Mouse (Mus musculus) left cerebral cortex, postnatal 36 days (tissue): ENCODE data around the gene Itgb3bp. TPM values are rescaled to one million over a fixed set of nuclear protein-coding genes. Genes with fewer than 3 reads are reported as not detected.

ENCODE experiments used
- DNase-seq, 2 experiments: peaks; one replicate each; pipeline ENCODE4 v3.0.0; 2021 to 2022; ENCODE audit warnings: low spot score in 2 of 2, mixed read lengths in 1 of 2
- intact Hi-C: fragments of 180-260 bp; cut with DNase I; formaldehyde crosslinking; loops from one replicate; pipeline ENCODE4 v1.15.1; 2025
- total RNA-seq, 2 experiments: library from RNA; stranded (reverse); gene quantifications; 2 replicates each; pipeline ENCODE4 v1.2.3; 2021

Gene Itgb3bp
- total RNA-seq, result 1 to 10 TPM; 4.7 to 5.9 TPM

DNA sequence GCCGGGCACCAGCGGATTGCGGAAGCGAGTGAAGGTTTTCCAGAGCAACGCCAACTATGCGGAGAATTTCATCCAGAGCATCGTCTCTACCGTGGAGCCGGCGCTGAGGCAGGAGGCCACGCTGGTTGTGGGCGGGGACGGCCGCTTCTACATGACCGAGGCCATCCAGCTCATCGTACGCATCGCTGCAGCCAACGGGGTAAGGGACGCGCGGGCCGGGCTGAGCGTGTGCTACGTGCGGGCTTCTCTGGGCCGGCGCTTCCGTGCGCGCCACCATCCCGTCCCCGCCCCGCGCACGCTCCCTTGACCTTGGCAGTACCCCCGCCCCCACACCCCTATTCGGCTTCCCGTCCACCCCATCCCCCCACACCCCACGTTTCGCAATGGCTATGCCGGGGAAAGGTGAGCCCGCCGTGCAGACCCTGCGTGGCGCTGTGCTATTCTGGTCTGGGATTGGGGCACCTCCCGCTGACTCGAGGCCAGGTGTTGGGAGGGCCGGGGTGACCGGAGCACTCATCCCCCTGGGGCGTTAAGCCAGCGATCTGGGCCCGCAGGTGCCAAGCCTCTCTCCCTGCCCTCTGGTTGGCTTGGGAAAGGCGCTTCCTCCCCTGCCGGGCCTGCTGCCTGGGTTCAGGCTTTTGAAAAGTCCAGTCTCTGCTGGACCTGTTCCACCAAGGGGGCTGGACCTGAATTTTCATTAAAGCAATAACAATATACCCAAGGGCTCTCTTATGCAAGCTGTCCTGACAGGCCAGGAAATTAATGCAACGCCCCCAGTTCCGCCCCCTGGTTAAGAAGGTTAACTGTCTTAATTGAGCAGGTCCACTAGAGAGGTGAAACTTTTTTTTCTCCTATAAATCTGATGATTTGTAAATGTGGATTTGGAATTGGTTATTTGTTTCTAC, at the start of gene Itgb3bp:
Itgb3bp (minus strand) TSS at position 201 of the 905 bp plus-strand sequence.
- DNase-seq, result peak; percentile 81
- intact Hi-C loops, result no loop called here

DNA sequence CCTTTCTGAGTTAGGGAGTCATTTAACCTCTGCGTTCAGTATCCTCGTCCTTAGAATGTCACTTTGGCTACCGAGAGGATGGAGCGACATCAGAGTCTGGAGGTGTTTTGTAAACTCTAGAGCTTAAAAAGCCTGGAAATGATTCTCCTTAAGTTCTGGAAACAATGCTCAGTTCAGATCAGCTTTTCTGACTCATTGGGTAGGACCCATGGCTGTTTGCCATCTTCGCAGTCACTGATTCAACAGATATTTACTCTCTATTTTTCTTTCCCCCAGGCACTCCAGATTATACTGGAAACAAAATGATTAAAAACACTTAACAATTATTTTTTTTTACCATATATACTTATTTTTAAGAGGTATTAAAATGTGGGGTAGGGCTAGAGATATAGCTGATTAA, 49.7 kb upstream of the Itgb3bp start:
- no peak for DNase-seq
- intact Hi-C loops, result no loop called here

DNA sequence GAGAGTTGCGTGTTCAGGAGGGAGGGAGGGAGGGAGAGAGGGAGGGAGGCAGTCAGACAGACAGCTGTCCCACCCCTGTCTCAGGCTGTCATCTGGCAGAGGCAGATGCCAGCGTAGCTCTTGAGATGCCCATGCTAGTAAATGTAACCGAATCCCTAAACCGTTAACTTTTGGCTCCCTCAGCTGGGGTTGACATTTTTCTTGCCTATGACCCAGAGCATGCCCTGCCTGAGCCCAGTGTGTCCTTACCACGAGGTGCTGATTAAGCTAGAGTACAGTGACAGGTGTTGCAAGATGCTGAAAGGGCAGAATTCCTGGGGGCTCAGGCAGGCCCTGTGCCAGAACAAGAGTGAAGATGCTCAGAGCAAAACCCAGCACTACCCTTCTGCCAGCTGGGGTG, 44.8 kb upstream of the Itgb3bp start:
- intact Hi-C loops, result no loop called here
- DNase-seq, result no peak

DNA sequence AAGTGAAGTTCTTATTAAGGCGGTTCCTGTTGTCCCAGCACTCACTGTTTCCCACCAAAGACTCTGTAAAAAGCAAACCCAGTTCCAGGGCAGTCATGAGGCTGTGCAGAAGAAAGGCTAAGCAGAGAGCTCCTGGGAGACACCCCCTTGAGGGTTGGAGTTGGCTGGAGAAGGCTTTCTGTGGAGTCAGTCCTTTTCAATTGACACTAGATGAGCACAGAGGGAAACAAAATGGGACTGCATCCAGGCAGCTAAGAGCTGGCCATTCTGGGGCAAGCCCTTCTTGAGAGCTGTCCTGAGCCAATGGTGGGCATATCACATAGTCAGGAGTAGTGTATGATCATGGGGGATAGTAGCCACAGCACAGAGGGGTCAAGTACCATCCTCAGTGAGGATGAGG, 44.3 kb upstream of the Itgb3bp start:
- no peak for DNase-seq
- intact Hi-C loops, result no loop called here

DNA sequence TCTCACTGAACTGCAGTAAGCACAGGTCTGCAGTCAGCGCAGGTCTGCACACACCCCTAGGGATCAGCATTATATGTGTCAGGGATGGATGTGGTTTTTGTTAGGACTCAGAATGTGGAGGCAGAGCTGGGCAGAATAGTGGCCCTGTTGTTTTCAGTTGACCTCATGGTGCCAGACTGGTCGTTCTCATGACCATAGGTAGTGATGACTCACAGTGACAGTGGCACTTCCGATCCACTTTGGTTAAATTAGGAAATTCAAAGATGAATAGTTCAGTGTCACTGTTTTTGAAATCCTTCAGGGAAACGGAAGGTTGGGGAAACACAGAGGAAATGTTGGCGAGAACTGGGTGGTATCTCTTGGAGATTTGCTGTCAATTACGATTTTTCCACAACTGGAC, 43.3 kb upstream of the Itgb3bp start:
- intact Hi-C loops, result no loop called here
- no peak for DNase-seq

DNA sequence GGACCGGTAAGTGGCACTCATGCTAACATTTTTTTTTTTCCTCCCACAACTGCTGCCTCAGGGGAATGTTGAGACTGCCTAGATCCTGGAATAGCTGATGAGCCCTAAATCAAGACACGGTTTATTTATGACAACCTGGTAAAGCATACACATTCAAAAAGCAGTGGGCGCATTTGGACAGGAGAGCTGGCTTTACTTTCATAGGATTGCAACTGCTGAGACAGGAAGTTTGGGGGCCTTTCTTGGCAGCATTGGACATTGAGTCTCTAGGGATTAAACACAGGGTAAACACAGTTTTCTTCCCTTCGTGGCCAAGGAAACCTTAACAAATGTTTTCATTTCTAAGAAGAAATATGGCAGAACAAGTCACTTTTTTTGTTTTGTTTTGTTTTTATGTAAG, 40.5 kb upstream of the Itgb3bp start:
- DNase-seq, result no peak
- intact Hi-C loops, result no loop called here

DNA sequence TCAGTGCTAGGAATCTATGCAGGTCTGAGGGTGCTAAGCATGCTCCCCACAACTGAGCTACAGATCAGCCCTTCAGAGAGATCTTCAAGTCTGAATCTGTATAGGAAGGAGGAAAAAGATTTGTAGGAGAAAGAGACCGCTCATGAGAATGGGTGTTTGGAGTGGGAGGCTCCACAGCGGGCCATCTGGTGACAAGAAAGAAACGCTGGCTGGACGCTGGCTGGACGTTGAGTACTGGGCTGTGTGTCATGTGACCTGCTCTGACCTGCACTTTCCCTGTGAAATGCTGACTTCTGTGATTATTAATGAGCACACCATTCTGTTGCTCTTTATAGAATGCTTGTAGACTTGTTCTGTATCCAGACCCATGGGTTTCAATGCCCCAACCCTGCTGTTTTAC, 39.7 kb upstream of the Itgb3bp start:
- DNase-seq, result peak; percentile 16 to 25
- intact Hi-C loops, result no loop called here

DNA sequence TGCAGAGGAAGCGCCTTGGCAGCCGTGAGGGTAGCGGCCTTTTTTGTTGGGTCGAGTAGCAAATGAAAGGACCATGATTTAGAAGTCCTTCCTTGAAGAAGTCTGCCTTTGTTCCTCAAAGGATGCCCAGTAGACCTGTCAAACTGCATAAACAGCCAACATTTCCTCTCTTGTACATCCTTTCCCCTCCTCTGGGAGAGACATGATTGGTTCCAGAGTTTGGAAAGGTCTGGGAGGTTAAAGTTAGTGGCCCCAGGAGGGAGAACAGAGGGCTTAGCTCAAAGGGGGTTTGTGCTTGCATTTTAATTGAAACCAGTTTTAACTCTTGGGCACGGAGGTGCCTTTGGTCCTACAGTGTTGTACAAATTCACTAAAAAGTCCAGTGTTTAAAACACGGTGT, 36.9 kb upstream of the Itgb3bp start:
- DNase-seq, result no peak
- intact Hi-C loops, result no loop called here

DNA sequence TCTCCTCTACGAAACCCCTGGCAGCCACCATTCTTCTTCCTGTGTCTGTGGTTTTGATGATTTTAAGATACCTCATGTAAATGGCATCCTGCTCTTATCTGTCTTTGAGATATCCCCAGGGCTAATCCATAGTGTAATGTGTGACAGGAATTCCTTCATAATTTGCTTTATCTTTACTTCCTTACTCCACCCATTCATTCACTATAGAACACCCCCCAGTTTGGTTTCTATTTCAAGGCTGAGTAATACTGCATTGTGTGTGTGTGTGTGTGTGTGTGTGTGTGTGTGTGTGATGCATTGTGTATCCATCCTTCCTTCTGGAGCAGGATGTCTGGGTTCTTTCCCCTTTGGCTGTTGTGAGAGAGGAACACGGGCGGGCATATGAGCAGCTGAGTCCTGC, 29.7 kb upstream of the Itgb3bp start:
- DNase-seq, result no peak
- intact Hi-C loops, result no loop called here

DNA sequence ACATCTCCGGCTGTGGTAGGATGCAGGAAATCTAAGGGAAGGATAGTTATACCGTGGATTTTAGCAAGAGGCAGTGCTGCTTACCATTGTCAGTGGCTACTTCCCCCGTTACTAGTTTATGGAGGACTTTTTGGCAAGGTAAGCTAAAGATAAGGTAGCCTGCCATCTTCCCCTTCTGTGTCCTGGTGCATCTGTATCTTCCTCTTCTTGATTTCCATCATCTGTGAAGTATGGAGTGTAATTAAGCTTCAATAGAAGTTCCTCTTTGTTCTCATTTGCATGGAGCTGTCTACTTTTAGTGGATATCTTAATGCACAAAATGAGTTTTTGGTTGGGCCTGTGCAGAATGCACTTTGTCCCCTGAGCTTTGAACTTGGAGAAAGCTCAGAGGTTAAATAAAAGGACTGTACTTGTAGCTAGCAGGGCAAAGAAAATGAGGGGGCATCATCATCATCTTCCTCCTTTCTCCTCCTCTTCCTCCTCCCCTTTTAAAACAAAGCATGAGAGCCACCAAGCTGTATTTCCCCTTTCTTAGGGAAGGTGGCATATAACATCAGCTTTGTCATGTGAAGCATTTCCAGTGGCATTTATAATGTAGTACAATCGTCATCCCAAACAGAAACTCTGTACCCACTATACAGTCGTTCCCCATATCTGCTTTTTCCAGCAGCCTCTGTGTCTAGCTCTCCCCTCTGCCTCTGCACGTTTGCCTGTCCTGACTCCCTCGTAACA, 28.6 kb upstream of the Itgb3bp start:
- intact Hi-C loops, result no loop called here
- no peak for DNase-seq

DNA sequence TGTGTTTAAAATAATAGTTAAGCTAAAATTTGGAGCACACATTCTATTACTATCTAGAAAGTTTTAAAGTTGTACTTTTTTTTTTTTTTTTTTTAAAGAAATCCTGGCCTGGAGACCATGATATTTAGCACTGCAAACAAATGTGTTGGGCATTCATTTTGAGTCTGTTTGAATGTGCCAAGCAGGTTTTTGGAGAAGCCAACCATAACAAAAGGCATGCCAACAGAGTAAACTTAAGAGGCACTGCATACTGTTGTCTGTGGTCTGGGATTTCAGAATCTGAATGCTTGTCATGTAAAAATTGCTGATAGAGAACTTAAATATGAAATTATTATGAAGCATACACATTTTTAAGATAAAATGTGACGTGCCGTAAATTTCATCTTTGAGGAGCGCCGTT, 27.6 kb upstream of the Itgb3bp start:
- intact Hi-C loops, result no loop called here
- DNase-seq, result no peak

DNA sequence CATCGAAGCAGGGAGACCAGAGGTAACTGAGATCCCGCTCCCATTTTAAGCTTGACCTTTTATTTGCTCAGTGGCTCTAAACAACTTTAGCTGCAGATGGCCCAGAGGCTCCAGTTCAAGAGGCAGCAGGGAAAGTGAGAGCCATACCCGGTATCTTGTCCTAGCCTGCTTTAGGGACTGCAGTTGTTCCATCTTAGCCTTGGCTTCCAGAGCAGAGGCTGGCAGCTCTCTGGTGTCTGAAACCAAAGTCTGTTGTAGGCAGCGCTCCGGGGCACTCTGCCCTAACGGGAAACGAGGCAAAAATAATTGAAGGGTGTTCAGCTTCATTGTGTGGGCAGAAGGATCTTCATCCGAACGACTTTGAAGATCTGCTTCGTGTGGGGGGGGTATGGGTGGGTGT, 25.8 kb upstream of the Itgb3bp start:
- DNase-seq, result no peak
- intact Hi-C loops, result no loop called here

DNA sequence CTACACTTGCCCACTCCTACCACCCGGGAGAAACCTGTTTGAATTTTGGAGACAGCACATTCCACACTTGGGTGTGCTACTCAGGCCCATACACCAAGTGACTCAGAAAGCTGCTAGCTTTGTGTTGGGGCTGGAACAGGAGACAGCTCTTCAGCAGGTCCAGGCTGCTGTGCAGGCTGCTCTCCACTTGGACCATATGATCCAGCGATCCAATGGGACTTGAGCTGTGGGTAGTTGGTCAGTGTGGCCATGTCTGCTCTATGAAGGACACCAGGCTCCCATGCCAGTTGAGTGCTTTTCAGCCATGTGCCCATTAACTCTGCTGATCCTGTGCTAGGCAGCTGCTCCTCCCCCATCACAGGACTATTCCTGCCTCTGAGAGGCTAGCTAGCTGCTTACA, 24.3 kb upstream of the Itgb3bp start:
- DNase-seq, result no peak
- intact Hi-C loops, result loop anchor here (5.0 kb wide), 1 partner anchor 73 kb away; no protein-coding TSS in a partner anchor

DNA sequence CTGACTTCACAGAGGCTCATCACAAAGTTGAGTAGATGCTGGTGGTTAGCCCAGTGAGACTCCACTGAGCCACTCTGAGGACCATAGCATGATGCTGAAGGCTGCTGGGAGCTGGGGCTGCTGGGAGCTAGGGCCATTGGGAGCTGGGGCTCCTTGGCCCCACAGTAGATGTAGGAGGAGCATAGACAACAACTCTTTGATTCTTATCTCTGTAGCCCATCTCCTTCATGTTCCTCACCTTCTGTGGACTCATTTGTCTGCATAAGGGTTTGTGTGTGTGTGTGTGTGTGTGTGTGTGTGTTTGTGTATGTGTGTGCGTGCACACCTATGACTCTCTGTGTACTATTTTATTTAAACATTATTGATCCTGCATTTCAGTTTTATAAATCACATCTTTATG, 18.3 kb upstream of the Itgb3bp start:
- intact Hi-C loops, result loop anchor here (5.0 kb wide), 1 partner anchor 459 kb away; no protein-coding TSS in a partner anchor

DNA sequence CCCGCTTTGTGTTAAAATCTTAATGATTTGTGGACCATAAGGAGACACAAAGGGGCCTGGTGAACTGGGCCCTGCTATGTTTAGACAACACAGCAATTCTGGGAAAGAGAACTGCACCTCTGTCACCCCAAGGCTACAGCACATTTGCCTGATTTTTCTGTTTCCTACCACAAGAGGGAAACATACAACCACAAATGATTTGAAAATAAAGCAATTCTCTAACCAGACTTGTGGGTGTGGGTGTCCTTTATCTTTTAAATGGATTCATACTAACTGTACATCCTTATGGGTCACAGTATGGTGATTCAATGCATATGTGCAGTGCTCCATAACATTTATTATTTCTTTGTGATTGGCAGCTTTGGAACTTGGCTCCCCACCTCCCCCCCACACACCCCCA, 17.6 kb upstream of the Itgb3bp start:
- intact Hi-C loops, result loop anchor here (5.0 kb wide), 1 partner anchor 460 kb away; no protein-coding TSS in a partner anchor
- no peak for DNase-seq

More for the DNA sequence above, 18.3 kb upstream of the Itgb3bp start:
- no peak for DNase-seq

DNA sequence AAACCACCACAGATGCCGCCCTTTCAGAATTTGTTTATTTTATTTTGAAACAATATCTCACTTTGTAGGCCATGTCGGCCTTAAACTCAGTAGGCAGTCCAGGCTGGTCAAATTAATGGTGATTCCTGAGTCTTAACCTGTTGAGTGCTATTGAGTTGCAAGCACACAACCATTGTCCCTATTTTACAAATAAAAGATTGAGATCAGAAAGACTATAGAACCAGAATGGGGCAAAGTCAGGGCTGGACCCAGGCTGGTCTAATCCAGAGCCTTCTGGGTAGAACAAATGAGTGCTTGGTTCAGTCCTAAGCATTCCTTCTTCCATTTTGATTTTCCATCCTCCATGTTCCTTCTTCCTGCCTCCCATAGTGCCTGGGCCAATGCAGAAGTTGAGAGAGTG, 16.9 kb upstream of the Itgb3bp start:
- no peak for DNase-seq
- intact Hi-C loops, result loop anchor here (5.0 kb wide), 1 partner anchor 461 kb away; no protein-coding TSS in a partner anchor

DNA sequence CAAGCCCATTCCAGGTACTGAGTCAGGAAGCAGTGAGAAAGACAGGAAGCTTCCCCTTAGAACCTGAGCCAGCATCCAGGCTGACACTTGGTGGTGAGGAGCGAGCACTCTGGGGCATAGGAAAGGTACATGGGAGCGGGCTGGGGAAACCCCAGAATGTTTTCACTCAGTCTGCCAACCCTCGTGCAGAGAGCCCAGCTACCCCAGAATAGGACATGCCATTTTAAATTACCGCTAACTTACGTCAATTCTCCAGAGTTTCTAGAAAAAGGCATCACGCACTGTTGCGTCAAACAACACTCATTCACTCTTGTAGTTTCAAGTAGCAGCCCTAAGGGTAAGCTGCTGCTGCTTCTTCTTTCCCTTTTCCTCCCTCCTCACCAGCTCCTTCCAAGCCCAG, 15.4 kb upstream of the Itgb3bp start:
- DNase-seq, result no peak
- intact Hi-C loops, result loop anchor here (5.0 kb wide), 1 partner anchor 462 kb away; no protein-coding TSS in a partner anchor

DNA sequence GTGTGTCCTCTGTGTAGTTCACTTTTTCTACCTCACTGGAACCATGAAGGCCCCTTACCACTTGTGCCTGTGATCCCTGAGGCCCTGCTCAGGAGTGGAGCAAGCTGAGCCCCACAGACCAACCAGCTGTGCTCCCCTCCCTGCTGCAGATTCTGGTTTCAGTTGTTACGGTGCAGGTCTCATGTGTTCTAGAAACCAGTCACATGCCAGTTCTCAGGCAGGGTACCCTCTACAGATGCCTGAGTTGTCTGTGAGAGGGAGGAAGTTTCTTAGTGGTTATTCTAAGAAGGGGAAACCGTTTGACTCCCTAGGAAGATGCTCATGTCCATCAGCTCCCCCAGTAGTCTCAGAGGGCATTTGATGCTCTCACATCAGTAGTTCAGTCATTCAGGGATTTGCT, 15.0 kb upstream of the Itgb3bp start:
- intact Hi-C loops, result loop anchor here (5.0 kb wide), 2 partner anchors 463 to 593 kb away; no protein-coding TSS in a partner anchor
- DNase-seq, result no peak

DNA sequence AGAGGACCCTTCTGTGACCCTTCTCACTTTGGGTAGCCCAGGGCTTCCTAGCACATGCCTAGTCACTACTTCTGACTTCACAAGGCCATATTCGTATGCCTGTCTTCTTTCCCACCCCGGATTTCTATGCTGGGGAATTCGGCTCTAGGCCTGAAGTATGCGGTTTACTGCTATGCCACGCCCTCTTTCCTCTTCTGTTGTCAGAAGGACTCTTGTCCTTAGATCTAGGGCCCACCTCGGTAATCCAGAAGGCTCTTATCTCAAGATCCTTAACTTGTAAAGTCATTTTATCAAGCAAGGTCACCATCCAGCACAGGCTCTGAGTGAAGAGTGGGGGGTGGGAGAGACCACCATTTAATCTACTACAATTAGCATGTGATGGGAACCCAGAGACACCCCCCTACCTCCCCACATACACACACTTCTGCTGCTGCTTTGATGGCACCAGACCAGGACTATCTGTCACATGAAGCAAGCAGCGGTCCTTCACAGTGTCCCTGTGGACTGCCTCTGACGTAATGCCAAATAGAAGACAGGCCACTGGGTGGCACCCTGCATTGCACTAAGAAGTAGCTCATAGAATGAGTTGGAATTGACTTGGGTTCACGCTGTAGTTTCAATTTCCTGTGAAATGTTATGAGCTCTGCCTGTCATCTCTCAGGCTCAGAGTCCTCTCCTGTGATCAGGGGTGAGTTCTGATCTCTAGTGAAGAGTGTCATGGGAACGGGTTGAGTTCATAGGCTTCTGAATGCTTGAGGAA, 12.2 kb upstream of the Itgb3bp start:
- no peak for DNase-seq
- intact Hi-C loops, result loop anchor here (5.0 kb wide), 1 partner anchor 595 kb away; no protein-coding TSS in a partner anchor
